Mouse (Mus musculus): Measurements from ENCODE around the gene Rxrg.

The Rxrg gene

DNA sequence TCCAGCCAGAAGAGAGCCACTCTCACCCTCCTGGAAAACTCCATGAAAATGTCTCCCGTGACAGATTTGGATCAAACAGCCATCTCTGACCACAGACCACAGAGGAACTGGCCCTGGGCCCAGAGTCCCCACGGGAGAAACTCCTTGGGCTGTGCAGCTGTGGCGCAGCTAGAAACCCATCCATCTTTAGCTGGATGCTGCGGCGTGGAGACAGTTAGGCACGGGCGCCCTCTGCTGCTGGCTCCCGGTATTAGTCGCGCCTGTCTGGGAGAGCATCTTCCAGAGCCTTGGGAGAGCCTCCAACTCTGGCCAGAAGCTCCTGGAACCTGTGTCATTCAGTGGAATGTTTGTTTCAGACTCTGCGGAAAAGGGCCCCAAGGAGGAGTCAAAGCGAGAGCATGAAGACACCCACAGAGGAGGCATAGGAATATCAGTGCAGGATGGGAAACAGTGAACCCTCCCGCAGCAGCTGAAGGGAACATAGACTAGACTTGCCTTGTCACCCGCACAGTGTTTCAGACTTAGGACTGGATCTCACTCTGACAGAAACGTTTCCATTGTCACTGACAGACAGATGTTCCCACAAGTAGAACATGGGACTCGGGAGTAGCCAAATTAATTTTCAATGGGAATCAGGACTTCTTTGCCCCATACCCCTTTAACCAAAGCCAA lies 46.8 kb downstream of the Rxrg start:
- DNase-seq (ENCODE audit: low read depth, low spot score): peak; percentile 85

- no peak for DNase-seq (ENCODE audit: low read depth, low spot score)
Measured at GRCm38 (mm10) chr1:167648670-167649069, 50.5 kb downstream of the Rxrg start.

DNA sequence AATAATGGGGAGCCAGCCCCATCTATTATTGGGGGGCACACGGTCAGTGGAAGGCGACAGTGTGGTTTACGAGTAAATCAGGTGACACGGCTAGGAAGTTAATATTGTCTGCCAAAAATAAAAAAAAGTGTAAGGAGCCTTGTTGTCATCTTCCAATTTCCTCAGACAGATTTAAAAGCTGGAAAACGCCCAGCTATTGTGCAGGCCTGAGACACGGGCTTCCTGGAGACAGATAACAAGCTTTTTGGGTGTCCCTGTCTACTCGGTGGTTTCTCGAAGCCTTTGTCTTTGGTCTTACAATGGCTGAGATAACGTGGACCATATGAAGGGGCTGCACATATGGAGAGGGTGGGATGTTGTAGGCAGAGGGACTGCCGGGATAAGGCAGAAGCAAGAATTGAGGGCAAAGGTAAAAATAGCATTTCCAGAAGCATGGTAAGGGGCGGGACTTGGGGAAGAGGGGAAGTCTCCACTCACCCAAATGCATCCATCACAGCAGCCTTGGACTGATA lies 51.0 kb downstream of the Rxrg start:
- DNase-seq (ENCODE audit: low read depth, low spot score): no peak

DNA sequence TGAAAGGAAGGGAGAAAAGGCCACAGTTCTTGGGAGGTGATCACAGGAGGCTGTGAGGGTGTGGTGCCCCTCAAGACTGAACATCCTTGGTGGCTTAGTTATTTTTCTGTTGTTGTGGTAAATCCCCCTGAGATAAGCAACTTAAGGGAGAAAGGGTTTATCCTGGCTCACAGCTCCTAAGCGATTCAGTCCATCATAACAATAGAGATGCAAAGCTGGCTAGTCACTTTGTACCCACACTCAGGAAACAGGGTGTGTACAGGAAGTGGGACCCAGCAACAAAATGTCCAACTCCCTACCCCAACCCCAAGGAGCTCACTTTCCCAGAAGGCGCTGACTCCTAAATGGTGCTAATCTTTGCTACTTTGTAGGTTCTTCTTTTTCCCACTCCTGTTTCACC lies 54.2 kb downstream of the Rxrg start:
- DNase-seq (ENCODE audit: low read depth, low spot score): no peak

GRCm38 (mm10) chr1:167659065-167659464 lies 60.9 kb downstream of the Rxrg start:
- no peak for DNase-seq (ENCODE audit: low read depth, low spot score)

DNA sequence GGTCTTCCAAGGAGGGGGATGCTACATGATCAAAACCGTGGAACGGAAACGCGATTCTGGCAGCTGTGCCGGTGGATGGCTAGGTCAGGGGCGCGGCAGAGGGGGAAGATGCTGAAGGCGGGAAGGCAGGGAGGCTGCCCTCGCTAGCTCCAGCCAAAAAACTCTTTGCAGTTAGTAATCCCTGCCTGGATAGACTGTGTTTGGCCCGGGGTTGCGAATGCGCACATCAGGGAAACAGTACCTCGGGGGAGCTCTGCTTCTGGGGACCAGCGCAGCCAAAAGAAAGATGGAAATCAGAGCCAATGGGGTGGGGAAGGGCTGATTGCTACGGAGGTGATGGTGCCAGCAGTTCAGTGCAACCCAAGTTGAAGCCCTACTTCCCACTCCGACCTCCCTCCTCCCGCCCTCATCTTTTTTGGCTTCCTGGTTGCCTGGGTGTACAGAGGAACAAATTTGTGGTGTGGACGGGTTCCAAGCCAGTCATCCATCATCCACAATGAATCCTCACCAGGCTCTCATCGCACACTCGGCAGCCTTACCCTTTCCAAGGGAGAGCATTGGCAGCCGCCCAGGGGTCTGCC lies 62.4 kb downstream of the Rxrg start:
- DNase-seq (ENCODE audit: low read depth, low spot score): peak; percentile 26

- no peak for DNase-seq (ENCODE audit: low read depth, low spot score)
Measured at GRCm38 (mm10) chr1:167661123-167661522, 62.9 kb downstream of the Rxrg start.

DNA sequence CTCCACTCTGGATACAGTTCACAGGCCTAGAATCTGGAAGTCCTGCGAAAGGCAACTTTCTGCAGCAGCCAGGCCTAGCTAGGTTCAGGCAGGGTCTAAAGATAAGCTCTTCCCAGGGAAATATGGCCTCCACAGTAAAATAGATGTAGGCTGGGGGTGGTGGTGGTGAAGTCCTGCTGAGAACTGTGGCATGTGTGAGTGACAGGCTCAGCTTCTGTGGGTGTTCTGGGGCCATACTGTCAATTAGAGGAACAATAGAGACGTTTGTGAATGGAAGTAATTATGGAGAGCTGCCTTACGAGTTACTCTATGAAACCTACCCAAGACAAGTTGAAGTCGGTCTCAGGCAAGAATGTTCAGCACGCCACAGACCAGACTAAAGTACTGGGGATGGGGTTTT lies 65.0 kb downstream of the Rxrg start:
- DNase-seq (ENCODE audit: low read depth, low spot score): no peak

DNA sequence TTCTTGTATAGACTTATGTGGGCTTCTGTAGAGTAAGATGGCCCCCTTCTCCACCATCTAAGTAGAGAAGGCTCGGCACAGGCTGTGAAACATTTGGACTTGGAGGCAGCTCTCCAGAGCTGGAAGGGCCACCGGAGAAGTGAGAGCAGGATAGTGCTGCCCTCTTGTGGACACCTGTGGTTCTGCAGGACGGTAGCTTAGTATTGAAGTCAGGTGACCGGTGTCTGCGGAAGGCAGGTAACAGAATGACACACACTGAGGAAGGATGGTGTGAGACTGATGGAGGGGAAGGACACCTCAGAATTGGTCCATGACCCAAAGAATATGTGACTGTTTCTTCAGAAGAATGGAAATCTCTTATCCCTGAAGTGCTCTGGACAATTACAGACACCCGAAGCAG lies 71.6 kb downstream of the Rxrg start:
- peak; percentile 59 for DNase-seq (ENCODE audit: low read depth, low spot score)

GRCm38 (mm10) chr1:167672433-167672987 lies 74.3 kb downstream of the Rxrg start:
- DNase-seq (ENCODE audit: low read depth, low spot score): no peak

GRCm38 (mm10) chr1:167679061-167679460 lies 80.9 kb downstream of the Rxrg start:
- no peak for DNase-seq (ENCODE audit: low read depth, low spot score)

DNA sequence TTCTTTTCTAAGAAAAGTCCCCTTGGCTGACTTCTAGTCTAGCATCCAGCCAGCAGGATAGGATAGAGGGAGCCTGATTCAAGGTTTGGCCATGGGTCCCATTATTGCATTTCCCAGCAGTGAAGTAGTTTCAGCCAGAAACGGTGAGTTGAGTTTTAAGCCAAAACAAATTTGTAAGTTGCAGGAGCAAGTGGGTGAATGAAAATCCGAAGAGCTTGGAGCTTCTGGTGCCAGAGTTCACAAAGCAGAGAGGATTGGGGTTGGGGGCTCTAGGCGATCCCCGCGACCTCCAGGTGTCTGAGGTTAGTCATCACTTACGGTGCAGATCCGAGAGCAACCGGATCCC lies 89.8 kb downstream of the Rxrg start:
- DNase-seq (ENCODE audit: low read depth, low spot score): no peak

- peak; percentile 32 for DNase-seq (ENCODE audit: low read depth, low spot score)
Measured at GRCm38 (mm10) chr1:167688347-167689231, 90.4 kb downstream of the Rxrg start.

- no peak for DNase-seq (ENCODE audit: low read depth, low spot score)
Measured at GRCm38 (mm10) chr1:167689232-167689261, 90.9 kb downstream of the Rxrg start, which contains the start of gene Lmx1a. Lmx1a (plus strand) TSS chr1:167689237.
